Mouse (Mus musculus) liver, postnatal 0 days (tissue): ENCODE measurements at regions not wholly inside any gene's neighbourhood (a gene's known extent, or its start where the extent isn't known, plus 50 kb on each side); places are given as distances from the start of the nearest gene placed in this dataset.

Source experiments
- CTCF ChIP-seq: sonication (generic); IDR thresholded peaks from 2 replicates; pipeline ENCODE4 v1.5.1; 2016; ENCODE audit warnings: antibody characterized with exemption, low read depth
- EP300 ChIP-seq: IDR thresholded peaks from 2 replicates; pipeline ENCODE4 v1.6.1; 2016; ENCODE audit warnings: antibody characterized with exemption, low read depth, mild to moderate bottlenecking

GRCm38 (mm10) chr2:174892658-174893057 is 117.4 kb upstream of the Gm14444 start:
- TF ChIP-seq CTCF = no peak
- TF ChIP-seq EP300 = no peak
